Mouse (Mus musculus): ENCODE measurements around the gene Gm13283. TPM values are rescaled to one million over a fixed set of nuclear protein-coding genes. Genes with fewer than 3 reads are reported as not detected.
"Not testable (repeated sequence)": the region's sequence is repeated elsewhere in the genome, so short reads cannot be mapped to it uniquely, and the experiment has no call there.

The Gm13283 gene
- polyA plus RNA-seq, 1 experiment from 2014 or later = 0.32 TPM

DNA sequence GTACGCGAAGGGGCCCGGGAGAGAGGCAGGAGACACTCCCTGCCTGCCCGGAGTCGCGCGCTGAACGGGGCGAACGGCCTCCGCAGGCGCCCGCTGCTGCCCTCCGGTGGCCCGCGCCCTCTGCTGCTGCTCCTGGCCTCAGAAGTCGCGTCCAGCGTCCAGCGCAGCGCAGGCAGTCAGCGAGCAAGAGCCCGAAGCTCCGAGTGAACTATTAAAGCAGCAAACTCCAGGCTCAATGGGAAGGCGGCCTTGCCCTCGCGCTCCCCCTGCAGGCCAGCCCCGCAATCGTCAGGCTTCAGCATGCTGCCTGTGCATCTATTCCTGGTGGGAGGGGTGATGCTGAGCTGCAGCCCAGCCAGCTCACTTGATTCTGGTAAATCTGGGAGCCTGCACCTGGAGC is 19.6 kb downstream of the Gm13283 start, which contains the start of gene Gm13272:
Gene Gm13272, plus strand, starts transcription at position 301 of the 400 bp plus-strand sequence.
- not testable (repeated sequence) for H3K27me3 ChIP-seq (ENCODE audit: low read depth, poor library complexity, severe bottlenecking); DNase-seq (ENCODE audit: low spot score); H3K9me3 ChIP-seq (replicated peaks); H3K36me3 ChIP-seq; H3K4me1 ChIP-seq; H3K4me3 ChIP-seq; H3K27ac ChIP-seq (replicated peaks)
- no CpG with 5 or more reads among the region's 29 CpGs for WGBS

DNA sequence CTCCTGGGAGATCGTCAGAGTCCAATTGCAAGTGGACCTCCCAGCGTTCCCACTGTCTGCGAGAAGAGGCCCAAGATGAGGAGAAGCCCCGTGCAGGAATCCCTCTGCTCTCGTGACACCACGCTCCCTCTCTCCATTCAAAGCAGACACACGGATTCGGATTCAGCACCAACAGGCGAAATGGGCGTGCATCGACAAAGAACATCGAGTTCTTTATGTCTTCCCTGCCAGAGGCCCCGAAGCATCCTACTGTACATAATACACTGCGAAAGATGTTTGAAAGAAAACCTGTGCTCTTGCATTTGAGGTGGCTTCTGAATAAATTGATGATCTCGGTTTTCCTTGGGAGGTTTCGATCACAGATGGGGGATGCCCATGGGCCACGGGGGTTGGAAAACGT is 20.4 kb downstream of the Gm13283 start:
- not testable (repeated sequence) for DNase-seq (ENCODE audit: low spot score); H3K27ac ChIP-seq (replicated peaks); H3K4me3 ChIP-seq; H3K27me3 ChIP-seq (ENCODE audit: low read depth, poor library complexity, severe bottlenecking); H3K9me3 ChIP-seq (replicated peaks); H3K4me1 ChIP-seq; H3K36me3 ChIP-seq
- 43% methylated on average over 16 of the region's 18 CpGs for WGBS

DNA sequence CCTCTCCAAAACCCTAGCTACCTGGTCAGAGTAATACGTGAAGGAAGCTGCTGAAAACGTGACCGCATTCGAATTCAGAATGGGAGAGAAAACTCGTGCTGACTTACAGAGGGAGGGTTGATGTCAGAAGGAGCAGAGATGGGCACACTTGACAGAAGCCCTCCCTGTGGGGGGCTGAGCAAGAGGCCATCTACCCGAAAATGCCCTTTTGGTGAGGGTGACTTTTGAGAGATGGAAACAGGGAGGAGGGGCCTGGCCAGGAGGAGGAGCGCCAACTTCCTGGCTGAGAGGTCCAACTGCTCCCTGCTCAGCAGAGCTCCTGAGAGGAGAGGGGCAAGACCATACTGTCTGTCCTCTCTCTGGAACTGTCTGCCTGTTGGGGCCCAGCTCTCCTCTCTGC is 21.9 kb downstream of the Gm13283 start, which contains the start of gene Ifnz:
Gene Ifnz, plus strand, starts transcription at position 301 of the 400 bp plus-strand sequence.
- H3K4me3 ChIP-seq = peak within 1 kb of the TSS; percentile 35; the same call in 1 of the 2 replicates
- not testable (repeated sequence) for H3K27me3 ChIP-seq (ENCODE audit: low read depth, poor library complexity, severe bottlenecking); H3K4me1 ChIP-seq; H3K9me3 ChIP-seq (replicated peaks); H3K27ac ChIP-seq (replicated peaks); H3K36me3 ChIP-seq; DNase-seq (ENCODE audit: low spot score)
- 28% methylated on average over 5 of the region's 7 CpGs for WGBS

DNA sequence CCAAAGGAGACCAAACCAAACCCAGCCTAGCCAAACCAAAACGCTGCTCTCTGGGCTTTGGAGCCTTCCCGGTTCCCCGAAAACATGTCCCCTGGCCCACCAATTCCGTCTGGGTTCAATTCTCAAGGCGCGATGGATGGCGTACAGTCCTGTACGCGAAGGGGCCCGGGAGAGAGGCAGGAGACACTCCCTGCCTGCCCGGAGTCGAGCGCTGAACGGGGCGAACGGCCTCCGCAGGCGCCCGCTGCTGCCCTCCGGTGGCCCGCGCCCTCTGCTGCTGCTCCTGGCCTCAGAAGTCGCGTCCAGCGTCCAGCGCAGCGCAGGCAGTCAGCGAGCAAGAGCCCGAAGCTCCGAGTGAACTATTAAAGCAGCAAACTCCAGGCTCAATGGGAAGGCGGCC is 22.4 kb downstream of the Gm13283 start:
- not testable (repeated sequence) for H3K36me3 ChIP-seq; H3K4me1 ChIP-seq; DNase-seq (ENCODE audit: low spot score); H3K27ac ChIP-seq (replicated peaks); H3K9me3 ChIP-seq (replicated peaks); H3K27me3 ChIP-seq (ENCODE audit: low read depth, poor library complexity, severe bottlenecking)
- H3K4me3 ChIP-seq = peak overlapping the region; percentile 35; the same call in 1 of the 2 replicates
- WGBS = 0% methylated on average over 12 of the region's 31 CpGs

DNA sequence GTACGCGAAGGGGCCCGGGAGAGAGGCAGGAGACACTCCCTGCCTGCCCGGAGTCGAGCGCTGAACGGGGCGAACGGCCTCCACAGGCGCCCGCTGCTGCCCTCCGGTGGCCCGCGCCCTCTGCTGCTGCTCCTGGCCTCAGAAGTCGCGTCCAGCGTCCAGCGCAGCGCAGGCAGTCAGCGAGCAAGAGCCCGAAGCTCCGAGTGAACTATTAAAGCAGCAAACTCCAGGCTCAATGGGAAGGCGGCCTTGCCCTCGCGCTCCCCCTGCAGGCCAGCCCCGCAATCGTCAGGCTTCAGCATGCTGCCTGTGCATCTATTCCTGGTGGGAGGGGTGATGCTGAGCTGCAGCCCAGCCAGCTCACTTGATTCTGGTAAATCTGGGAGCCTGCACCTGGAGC is 25.5 kb downstream of the Gm13283 start, which contains the start of gene Gm13276:
Gene Gm13276, plus strand, starts transcription at position 301 of the 400 bp plus-strand sequence.
- H3K4me1 ChIP-seq; H3K27me3 ChIP-seq (ENCODE audit: low read depth, poor library complexity, severe bottlenecking): not testable (repeated sequence)

DNA sequence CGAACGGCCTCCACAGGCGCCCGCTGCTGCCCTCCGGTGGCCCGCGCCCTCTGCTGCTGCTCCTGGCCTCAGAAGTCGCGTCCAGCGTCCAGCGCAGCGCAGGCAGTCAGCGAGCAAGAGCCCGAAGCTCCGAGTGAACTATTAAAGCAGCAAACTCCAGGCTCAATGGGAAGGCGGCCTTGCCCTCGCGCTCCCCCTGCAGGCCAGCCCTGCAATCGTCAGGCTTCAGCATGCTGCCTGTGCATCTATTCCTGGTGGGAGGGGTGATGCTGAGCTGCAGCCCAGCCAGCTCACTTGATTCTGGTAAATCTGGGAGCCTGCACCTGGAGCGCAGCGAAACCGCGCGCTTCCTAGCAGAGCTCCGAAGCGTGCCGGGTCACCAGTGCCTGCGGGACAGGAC is 28.5 kb downstream of the Gm13283 start, which contains the start of gene Gm13277:
Gene Gm13277, plus strand, starts transcription at position 231 of the 400 bp plus-strand sequence.
- not testable (repeated sequence) for H3K27me3 ChIP-seq (ENCODE audit: low read depth, poor library complexity, severe bottlenecking); H3K36me3 ChIP-seq; H3K4me3 ChIP-seq; DNase-seq (ENCODE audit: low spot score); H3K27ac ChIP-seq (replicated peaks); H3K4me1 ChIP-seq; H3K9me3 ChIP-seq (replicated peaks)
- WGBS = 0% methylated on average over 4 of the region's 28 CpGs

More for the DNA sequence above, 25.5 kb downstream of the Gm13283 start, which contains the start of gene Gm13276:
- not testable (repeated sequence) for H3K27ac ChIP-seq (replicated peaks); DNase-seq (ENCODE audit: low spot score); H3K9me3 ChIP-seq (replicated peaks); H3K36me3 ChIP-seq; H3K4me3 ChIP-seq
- no CpG with 5 or more reads among the region's 27 CpGs for WGBS

DNA sequence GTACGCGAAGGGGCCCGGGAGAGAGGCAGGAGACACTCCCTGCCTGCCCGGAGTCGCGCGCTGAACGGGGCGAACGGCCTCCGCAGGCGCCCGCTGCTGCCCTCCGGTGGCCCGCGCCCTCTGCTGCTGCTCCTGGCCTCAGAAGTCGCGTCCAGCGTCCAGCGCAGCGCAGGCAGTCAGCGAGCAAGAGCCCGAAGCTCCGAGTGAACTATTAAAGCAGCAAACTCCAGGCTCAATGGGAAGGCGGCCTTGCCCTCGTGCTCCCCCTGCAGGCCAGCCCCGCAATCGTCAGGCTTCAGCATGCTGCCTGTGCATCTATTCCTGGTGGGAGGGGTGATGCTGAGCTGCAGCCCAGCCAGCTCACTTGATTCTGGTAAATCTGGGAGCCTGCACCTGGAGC is 31.3 kb downstream of the Gm13283 start, which contains the start of gene Gm13278:
Gene Gm13278, plus strand, starts transcription at position 301 of the 400 bp plus-strand sequence.
- H3K9me3 ChIP-seq (replicated peaks) = not testable (repeated sequence)

DNA sequence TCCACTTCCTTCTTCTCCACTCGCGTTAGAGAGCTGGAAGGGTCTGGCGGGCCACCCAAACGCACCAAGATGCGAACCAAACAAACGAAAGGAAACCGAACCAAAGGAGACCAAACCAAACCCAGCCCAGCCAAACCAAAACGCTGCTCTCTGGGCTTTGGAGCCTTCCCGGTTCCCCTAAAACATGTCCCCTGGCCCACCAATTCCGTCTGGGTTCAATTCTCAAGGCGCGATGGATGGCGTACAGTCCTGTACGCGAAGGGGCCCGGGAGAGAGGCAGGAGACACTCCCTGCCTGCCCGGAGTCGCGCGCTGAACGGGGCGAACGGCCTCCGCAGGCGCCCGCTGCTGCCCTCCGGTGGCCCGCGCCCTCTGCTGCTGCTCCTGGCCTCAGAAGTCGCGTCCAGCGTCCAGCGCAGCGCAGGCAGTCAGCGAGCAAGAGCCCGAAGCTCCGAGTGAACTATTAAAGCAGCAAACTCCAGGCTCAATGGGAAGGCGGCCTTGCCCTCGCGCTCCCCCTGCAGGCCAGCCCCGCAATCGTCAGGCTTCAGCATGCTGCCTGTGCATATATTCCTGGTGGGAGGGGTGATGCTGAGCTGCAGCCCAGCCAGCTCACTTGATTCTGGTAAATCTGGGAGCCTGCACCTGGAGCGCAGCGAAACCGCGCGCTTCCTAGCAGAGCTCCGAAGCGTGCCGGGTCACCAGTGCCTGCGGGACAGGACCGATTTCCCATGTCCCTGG is 34.2 kb downstream of the Gm13283 start, which contains the start of gene Gm13275:
Gene Gm13275, plus strand, starts transcription at position 552 of the 740 bp plus-strand sequence.
- not testable (repeated sequence) for H3K4me1 ChIP-seq; H3K27ac ChIP-seq (replicated peaks); H3K9me3 ChIP-seq (replicated peaks); H3K36me3 ChIP-seq; H3K4me3 ChIP-seq; DNase-seq (ENCODE audit: low spot score); H3K27me3 ChIP-seq (ENCODE audit: low read depth, poor library complexity, severe bottlenecking)
- WGBS = 0% methylated on average over 19 of the region's 52 CpGs

More for the DNA sequence above, 31.3 kb downstream of the Gm13283 start, which contains the start of gene Gm13278:
- H3K27me3 ChIP-seq (ENCODE audit: low read depth, poor library complexity, severe bottlenecking); H3K36me3 ChIP-seq; H3K4me1 ChIP-seq; DNase-seq (ENCODE audit: low spot score); H3K27ac ChIP-seq (replicated peaks); H3K4me3 ChIP-seq: not testable (repeated sequence)
- WGBS = no CpG with 5 or more reads among the region's 28 CpGs

DNA sequence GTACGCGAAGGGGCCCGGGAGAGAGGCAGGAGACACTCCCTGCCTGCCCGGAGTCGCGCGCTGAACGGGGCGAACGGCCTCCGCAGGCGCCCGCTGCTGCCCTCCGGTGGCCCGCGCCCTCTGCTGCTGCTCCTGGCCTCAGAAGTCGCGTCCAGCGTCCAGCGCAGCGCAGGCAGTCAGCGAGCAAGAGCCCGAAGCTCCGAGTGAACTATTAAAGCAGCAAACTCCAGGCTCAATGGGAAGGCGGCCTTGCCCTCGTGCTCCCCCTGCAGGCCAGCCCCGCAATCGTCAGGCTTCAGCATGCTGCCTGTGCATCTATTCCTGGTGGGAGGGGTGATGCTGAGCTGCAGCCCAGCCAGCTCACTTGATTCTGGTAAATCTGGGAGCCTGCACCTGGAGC is 37.2 kb downstream of the Gm13283 start, which contains the start of gene Gm13279:
Gene Gm13279, plus strand, starts transcription at position 301 of the 400 bp plus-strand sequence.
- not testable (repeated sequence) for H3K36me3 ChIP-seq; H3K4me3 ChIP-seq; H3K27me3 ChIP-seq (ENCODE audit: low read depth, poor library complexity, severe bottlenecking); DNase-seq (ENCODE audit: low spot score); H3K27ac ChIP-seq (replicated peaks); H3K9me3 ChIP-seq (replicated peaks); H3K4me1 ChIP-seq
- no CpG with 5 or more reads among the region's 28 CpGs for WGBS

DNA sequence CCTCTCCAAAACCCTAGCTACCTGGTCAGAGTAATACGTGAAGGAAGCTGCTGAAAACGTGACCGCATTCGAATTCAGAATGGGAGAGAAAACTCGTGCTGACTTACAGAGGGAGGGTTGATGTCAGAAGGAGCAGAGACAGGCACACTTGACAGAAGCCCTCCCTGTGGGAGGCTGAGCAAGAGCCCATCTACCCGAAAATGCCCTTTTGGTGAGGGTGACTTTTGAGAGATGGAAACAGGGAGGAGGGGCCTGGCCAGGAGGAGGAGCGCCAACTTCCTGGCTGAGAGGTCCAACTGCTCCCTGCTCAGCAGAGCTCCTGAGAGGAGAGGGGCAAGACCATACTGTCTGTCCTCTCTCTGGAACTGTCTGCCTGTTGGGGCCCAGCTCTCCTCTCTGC is 39.4 kb downstream of the Gm13283 start, which contains the start of gene Gm13285:
Gene Gm13285, plus strand, starts transcription at position 301 of the 400 bp plus-strand sequence.
- 12% methylated on average over 5 of the region's 7 CpGs for WGBS

DNA sequence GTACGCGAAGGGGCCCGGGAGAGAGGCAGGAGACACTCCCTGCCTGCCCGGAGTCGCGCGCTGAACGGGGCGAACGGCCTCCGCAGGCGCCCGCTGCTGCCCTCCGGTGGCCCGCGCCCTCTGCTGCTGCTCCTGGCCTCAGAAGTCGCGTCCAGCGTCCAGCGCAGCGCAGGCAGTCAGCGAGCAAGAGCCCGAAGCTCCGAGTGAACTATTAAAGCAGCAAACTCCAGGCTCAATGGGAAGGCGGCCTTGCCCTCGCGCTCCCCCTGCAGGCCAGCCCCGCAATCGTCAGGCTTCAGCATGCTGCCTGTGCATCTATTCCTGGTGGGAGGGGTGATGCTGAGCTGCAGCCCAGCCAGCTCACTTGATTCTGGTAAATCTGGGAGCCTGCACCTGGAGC is 43.0 kb downstream of the Gm13283 start, which contains the start of gene Gm13287:
Gene Gm13287, plus strand, starts transcription at position 301 of the 400 bp plus-strand sequence.
- not testable (repeated sequence) for H3K27ac ChIP-seq (replicated peaks); H3K9me3 ChIP-seq (replicated peaks); H3K36me3 ChIP-seq; H3K4me3 ChIP-seq; H3K4me1 ChIP-seq; DNase-seq (ENCODE audit: low spot score)
- peaks cover 16% of the 10 kb centered on the region for H3K27me3 ChIP-seq (ENCODE audit: low read depth, poor library complexity, severe bottlenecking)
- WGBS = no CpG with 5 or more reads among the region's 29 CpGs

More for the DNA sequence above, 39.4 kb downstream of the Gm13283 start, which contains the start of gene Gm13285:
- H3K27ac ChIP-seq (replicated peaks); H3K4me3 ChIP-seq; H3K9me3 ChIP-seq (replicated peaks); H3K36me3 ChIP-seq; H3K27me3 ChIP-seq (ENCODE audit: low read depth, poor library complexity, severe bottlenecking); DNase-seq (ENCODE audit: low spot score); H3K4me1 ChIP-seq: not testable (repeated sequence)

DNA sequence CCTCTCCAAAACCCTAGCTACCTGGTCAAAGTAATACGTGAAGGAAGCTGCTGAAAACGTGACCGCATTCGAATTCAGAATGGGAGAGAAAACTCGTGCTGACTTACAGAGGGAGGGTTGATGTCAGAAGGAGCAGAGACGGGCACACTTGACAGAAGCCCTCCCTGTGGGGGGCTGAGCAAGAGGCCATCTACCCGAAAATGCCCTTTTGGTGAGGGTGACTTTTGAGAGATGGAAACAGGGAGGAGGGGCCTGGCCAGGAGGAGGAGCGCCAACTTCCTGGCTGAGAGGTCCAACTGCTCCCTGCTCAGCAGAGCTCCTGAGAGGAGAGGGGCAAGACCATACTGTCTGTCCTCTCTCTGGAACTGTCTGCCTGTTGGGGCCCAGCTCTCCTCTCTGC is 45.3 kb downstream of the Gm13283 start, which contains the start of gene Gm13288:
Gene Gm13288, plus strand, starts transcription at position 301 of the 400 bp plus-strand sequence.
- not testable (repeated sequence) for H3K27ac ChIP-seq (replicated peaks); H3K36me3 ChIP-seq; H3K9me3 ChIP-seq (replicated peaks); H3K4me3 ChIP-seq; H3K4me1 ChIP-seq; DNase-seq (ENCODE audit: low spot score)
- no CpG with 5 or more reads among the region's 8 CpGs for WGBS
- peaks cover 16% of the 10 kb centered on the region for H3K27me3 ChIP-seq (ENCODE audit: low read depth, poor library complexity, severe bottlenecking)

DNA sequence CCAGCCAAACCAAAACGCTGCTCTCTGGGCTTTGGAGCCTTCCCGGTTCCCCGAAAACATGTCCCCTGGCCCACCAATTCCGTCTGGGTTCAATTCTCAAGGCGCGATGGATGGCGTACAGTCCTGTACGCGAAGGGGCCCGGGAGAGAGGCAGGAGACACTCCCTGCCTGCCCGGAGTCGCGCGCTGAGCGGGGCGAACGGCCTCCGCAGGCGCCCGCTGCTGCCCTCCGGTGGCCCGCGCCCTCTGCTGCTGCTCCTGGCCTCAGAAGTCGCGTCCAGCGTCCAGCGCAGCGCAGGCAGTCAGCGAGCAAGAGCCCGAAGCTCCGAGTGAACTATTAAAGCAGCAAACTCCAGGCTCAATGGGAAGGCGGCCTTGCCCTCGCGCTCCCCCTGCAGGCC is 45.8 kb downstream of the Gm13283 start:
- H3K27ac ChIP-seq (replicated peaks); DNase-seq (ENCODE audit: low spot score); H3K4me1 ChIP-seq; H3K9me3 ChIP-seq (replicated peaks); H3K4me3 ChIP-seq; H3K36me3 ChIP-seq: not testable (repeated sequence)
- 0% methylated on average over 8 of the region's 34 CpGs for WGBS
- peaks cover 16% of the 10 kb centered on the region for H3K27me3 ChIP-seq (ENCODE audit: low read depth, poor library complexity, severe bottlenecking)
